27 mouse cellular contexts compared by ENCODE assay signal in the genomic region with DNA sequence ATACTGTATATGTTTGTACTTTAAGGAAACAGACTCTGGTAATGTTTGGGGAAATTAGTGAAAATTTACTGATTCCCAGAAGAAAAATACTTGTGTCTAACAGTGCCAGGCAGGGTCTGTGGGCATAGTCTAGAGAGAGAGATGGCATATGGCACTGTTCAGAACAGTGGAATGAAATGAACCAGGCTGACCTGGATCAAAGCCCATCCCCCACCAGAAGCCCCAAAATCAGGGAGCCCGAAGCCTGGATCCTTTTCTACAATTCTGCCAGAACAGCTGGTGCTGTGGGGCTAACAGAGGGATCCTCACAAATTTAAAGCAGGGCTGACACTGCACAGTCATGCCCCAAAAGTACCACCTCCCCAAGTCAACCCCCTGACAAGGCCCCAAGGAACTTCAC.
"Had no signal": no experiment of that assay in that cellular context is flagged by ENCODE, and none has a peak within 500 bp of the region (broad histone marks: within the 10 kb centered on the region; RNA-seq: fewer than 3 reads in every experiment).

No protein-coding gene starts in this region.

- H3K4me1 ChIP-seq: heart, embryonic 10.5 days; heart, embryonic 12.5 days; intestine, embryonic 15.5 days; limb, embryonic 12.5 days; liver, embryonic 13.5 days; liver, embryonic 15.5 days had no signal

- H3K27ac ChIP-seq: gastrocnemius, adult 2 months; heart, embryonic 10.5 days; hindbrain, embryonic 10.5 days; hindbrain, embryonic 15.5 days; intestine, embryonic 15.5 days; layer of hippocampus, adult 2 months; left cerebral cortex, adult 2 months; limb, embryonic 10.5 days; limb, embryonic 12.5 days; liver, embryonic 13.5 days; liver, embryonic 15.5 days had no signal

- ATAC-seq: inflammation-experienced regulatory T-cells, adult 6 months; intestine, embryonic 15.5 days; intestine, postnatal 0 days; liver, postnatal 0 days had no signal

- H3K4me2 ChIP-seq: heart, embryonic 12.5 days; hindbrain, embryonic 15.5 days; intestine, embryonic 15.5 days; limb, embryonic 12.5 days; liver, embryonic 11.5 days; liver, embryonic 13.5 days; liver, embryonic 15.5 days had no signal

- H3K36me3 ChIP-seq: heart, embryonic 10.5 days; heart, embryonic 12.5 days; hindbrain, embryonic 10.5 days; hindbrain, embryonic 15.5 days; intestine, embryonic 15.5 days; limb, embryonic 10.5 days; limb, embryonic 12.5 days; liver, embryonic 13.5 days; liver, embryonic 15.5 days had no signal

- H3K9me3 ChIP-seq: heart, embryonic 10.5 days; heart, embryonic 12.5 days; hindbrain, embryonic 10.5 days; hindbrain, embryonic 15.5 days; intestine, embryonic 15.5 days; limb, embryonic 10.5 days; limb, embryonic 12.5 days; liver, embryonic 15.5 days had no signal

- H3K9ac ChIP-seq: heart, embryonic 12.5 days; hindbrain, embryonic 15.5 days; intestine, embryonic 15.5 days; limb, embryonic 12.5 days; liver, embryonic 13.5 days; liver, embryonic 15.5 days; liver, postnatal 0 days had no signal

- H3K4me3 ChIP-seq: gastrocnemius, adult 2 months; heart, embryonic 10.5 days; heart, embryonic 12.5 days; hindbrain, embryonic 10.5 days; hindbrain, embryonic 15.5 days; intestine, embryonic 15.5 days; layer of hippocampus, adult 2 months; left cerebral cortex, adult 2 months; limb, embryonic 10.5 days; limb, embryonic 12.5 days; liver, embryonic 13.5 days; liver, embryonic 15.5 days had no signal

- DNase-seq: gastrocnemius, adult 2 months; gastrocnemius, postnatal 10 days; gastrocnemius, postnatal 25 days; heart, adult 18-20 months; heart, postnatal 10 days; heart, postnatal 4 days; kidney, adult 18-20 months; kidney, adult 8-10 months; kidney, postnatal 10 days; kidney, postnatal 25 days; kidney, postnatal 4 days; liver; liver, embryonic 13.5 days; liver, postnatal 0 days had no signal

- H3K27me3 ChIP-seq: heart, embryonic 12.5 days; hindbrain, embryonic 15.5 days; intestine, embryonic 15.5 days; limb, embryonic 12.5 days; liver, embryonic 13.5 days; liver, embryonic 15.5 days had no signal
